Mouse (Mus musculus): Measurements from ENCODE around the gene Arhgef19. TPM values are rescaled to one million over a fixed set of nuclear protein-coding genes. Genes with fewer than 3 reads are reported as not detected.

The Arhgef19 gene
- total RNA-seq, 2 experiments from 2014 or later: 17.9 to 21.2 TPM

DNA sequence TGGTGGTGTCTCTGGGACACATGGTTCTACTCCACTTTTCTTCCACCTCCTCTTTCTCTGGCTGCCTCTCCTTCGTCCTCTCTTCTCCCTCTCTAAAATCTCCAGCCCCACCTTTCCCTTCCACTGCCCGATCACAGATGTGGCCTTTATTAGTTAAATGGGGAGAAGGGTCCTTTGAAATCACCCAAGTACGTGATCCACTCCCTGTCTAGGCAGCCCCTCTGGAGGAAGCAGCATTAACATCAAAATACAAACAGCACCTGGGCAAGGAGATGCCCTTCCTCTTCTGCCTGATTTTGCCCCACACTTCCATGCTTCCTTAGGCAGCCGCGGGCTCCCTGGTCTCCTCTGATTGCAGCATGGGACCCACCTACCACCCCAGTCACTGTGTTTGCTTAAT, 43.3 kb downstream of the Arhgef19 start:
- no peak for DNase-seq (ENCODE audit: low spot score in 2 of 2)

DNA sequence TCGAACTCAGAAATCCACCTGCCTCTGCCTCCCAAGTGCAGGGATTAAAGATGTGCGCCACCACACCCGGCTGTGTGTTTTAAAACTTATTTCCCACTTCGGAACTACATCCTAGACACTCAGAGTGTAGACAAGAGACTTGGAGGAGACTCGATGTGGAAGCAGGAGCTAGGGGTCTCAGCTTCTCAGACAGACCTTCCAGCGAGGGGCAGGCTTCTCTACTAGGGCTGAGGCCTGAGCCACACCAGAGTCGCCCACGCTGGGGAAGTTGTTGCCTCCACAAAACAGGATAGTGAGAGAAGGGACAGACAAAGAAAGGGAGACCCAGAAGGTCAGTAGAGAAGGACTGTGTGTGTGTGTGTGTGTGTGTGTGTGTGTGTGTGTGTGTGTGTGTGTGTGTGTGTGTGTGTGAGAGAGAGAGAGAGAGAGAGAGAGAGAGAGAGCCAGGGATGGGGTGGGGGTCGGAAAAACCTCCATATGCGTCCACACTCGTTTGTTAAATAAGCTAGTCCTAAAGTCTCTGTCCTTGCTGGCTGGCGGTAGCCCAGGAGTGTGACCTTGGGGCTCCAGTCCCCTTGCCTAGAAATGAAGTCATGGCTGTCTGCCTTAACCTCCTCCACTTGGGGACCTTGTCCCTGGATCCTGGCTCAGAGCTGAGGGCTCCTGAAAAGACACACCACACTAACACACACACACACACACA, 44.0 kb downstream of the Arhgef19 start:
- no peak for DNase-seq (ENCODE audit: low spot score in 2 of 2)

DNA sequence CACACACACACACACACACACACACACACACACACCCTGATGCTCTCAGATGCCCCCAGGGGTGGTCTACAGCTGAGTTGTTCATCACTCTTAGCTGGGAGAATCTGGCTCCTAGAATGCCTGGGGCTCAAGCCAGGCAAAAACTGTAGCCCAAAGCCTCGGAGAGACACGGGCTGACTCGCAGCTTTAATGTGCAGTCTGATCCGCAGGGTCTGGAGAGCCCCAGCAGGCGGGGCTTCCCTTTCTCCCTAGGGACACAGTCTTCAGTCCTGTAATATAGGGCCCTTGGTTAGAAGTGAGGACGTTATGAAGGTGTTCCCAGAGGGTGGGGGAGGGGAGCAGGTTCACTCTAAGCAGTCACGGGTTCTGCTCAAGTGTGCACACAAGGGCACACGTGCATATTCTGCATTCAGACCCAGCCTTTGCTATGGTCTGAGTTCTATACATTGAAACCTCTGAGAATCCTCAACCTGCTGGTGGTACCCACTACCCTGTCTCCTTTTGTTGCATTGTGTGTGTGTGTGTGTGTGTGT, 44.6 kb downstream of the Arhgef19 start:
- DNase-seq (ENCODE audit: low spot score in 2 of 2): no peak

- no peak for DNase-seq (ENCODE audit: low spot score in 2 of 2)
These were observed 45.2 kb downstream of the Arhgef19 start for GRCm38 (mm10) chr4:141284486-141284885.

GRCm38 (mm10) chr4:141285128-141285527, 45.8 kb downstream of the Arhgef19 start:
- no peak for DNase-seq (ENCODE audit: low spot score in 2 of 2)

DNA sequence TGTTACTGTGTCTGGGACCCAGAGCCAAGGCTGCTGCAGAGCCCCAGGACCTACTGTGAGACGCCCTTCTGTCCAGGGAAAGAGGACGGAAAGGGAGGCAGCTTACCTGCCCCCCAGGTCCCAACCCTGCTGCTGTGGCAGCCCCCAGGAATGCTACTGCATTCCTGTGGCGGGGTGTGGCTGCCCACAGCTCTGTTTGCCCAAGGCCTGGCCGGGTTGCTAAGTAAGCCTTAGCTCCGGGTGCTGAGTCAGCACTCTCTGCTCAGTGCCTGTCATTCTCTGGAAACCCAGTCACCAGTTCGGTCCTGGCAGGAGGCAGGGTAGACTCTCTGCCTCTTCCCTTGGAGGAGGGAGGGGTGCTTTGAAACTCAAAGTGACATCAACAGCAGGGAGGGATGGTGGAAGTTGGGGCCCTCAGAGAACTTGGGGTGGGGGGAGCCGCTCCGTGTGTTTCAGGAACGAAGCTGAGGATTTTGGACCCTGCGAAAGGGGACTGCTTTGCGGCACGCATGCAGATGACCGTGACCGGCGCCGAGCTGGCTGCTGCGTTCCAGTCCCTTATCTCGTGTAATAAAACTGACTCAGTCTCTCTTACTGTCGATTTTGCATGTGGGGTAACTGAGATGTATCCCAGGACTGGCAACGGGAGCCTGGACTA, 47.7 kb downstream of the Arhgef19 start:
- DNase-seq (ENCODE audit: low spot score in 2 of 2): no peak

DNA sequence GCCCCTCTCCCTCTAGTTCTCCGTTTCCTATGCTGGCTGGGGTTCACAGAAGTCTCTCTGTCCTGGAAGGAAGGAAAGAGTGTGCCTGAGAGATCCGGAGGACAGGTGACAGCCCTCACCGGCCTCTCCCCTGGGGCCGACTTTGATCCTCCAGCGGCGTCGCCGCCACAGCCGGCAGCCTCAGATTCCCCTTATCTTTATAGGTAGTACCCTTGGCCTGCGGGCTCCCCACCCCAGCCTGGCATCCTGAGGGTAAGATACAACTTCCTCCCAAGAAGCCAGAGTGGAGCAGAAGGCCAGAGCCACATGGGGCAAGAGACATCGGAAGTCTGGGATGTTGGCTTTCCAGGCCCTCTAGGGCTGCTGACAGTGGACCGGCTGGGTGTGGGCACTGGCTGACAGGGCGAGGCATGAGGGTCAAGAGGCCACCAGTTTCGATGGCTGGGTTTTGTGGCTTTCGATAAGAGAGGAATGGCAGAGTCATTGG, 48.3 kb downstream of the Arhgef19 start:
- no peak for DNase-seq (ENCODE audit: low spot score in 2 of 2)

GRCm38 (mm10) chr4:141288152-141288551, 48.9 kb downstream of the Arhgef19 start:
- DNase-seq (ENCODE audit: low spot score in 2 of 2): no peak

- no peak for DNase-seq (ENCODE audit: low spot score in 2 of 2)
These were observed 52.5 kb downstream of the Arhgef19 start for GRCm38 (mm10) chr4:141291571-141292375.

DNA sequence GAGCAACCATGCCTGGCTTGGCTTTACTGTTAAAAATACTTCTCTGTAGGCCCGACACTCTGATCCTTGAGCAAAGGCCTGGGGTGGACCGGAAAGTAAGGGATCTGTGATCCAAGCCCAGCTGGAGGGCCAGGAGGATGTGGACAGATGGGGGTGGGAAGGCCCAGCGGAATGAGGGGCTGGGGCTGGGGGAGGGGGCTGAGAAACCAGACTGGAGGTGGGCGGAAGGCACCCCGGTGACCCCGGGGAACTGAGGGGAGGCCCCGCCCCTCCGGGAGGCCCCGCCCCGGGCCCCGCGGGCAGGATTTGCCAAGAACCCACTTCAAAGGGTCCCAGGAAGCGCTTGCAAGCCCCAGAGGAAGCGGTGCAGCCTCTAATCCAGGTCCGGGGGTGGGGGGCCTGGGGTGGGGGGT, 56.5 kb downstream of the Arhgef19 start:
- DNase-seq (ENCODE audit: low spot score in 2 of 2): no peak

- DNase-seq (ENCODE audit: low spot score in 2 of 2): no peak
These were observed 58.6 kb downstream of the Arhgef19 start for GRCm38 (mm10) chr4:141297934-141298333.

DNA sequence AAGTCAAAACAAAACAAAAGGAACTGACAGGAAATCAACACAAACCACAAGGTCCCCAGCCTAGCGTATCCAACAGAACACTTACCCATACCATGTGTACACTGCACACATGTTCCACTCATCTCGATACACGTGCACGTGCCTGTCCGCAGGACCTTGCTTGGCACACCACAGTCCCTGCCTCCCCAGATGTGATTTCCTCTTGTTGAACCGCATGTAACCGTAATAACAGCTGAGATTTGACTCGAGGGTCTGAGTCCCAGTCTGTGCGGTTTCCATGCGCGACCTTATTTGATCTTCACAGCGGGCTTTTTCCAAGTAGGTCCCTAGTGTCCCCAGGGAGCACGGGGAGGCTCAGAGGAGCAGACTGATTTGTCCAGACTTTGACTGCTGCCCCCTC, 60.1 kb downstream of the Arhgef19 start:
- DNase-seq (ENCODE audit: low spot score in 2 of 2): no peak

DNA sequence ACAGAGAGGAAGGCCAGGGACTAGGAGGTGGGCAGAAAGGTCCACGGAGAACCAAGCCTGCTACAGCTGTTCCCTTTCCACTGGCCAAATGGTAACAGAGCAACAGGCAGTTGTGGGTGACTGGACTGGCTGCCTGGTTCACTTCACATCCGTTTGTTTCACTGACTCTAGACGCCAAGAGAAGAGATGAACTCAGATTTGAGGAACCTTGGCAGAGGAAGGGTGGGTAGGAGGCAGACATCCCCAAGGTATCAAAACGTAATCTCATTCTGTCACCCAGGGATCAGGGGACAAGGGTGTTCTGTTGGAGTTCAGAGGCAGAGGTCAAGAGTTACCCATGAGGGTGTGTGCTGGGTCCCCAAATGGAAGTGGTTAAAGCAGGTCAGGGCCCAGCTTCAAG, 60.9 kb downstream of the Arhgef19 start:
- no peak for DNase-seq (ENCODE audit: low spot score in 2 of 2)

DNA sequence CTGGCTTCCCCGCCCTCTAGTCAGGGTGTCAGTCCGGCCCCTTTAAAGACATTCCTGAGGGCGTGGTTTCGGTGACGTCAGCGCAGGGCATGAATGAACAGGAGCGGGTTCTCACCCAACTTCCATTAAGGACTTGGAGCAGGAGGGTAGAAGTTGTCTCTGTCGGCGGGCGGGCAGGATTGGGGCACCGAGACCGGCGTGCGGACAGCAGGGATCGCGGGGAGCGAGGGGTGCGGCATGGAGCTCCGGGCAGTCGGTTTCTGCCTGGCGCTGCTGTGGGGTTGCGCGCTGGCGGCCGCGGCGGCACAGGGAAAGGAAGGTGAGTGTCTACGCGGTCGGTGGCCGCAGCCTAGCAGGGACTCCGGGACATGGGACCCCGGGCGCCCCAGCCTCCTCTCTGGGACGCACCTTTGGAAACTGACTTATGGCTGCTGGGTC, 61.8 kb downstream of the Arhgef19 start, which contains the start of gene Epha2:
Epha2 (plus strand) TSS at position 125 of the 438 bp plus-strand sequence.
- DNase-seq (ENCODE audit: low spot score in 2 of 2): peak; percentile 66 to 69

DNA sequence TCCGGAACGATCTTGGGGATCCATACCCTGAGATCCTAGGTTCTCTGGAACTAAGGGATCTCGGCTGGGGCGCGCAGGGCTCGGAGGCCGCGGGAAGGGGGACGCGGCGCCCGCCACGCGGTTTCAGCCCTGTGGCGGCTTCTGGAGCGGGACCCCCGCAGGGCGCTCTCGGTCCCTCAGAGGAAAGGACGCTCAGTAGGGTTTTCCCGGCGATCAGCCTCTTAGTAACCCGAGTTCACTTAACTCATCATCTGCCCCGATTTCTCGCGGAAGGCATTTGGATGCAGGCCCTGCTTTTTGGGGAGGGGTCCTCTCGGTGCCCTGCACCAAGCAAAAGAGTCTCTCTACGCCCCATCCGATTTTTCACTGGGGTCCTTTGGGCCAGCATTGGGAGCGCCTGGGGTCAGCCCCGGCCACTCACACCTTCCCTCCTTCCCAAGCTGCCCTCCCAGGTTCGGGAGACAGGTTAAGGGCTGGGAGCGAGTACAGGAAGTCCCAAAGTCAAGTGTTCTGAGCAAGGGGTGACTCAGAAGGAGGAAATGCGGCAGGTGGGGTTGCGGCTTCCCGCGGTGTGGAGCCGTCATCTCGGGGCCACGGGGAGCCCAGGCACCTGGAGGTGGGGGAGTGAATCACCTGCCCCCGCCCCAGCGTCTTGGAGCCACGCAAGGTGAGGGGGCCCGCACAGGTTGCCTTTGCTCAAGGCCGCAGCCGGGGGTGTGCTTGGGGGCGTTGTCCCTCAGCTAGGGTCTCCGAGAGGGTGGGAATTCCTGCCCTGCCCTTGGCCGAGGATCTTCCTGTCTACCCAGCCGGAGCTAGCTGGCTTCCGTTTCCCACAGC, 62.5 kb downstream of the Arhgef19 start:
- no peak for DNase-seq (ENCODE audit: low spot score in 2 of 2)

DNA sequence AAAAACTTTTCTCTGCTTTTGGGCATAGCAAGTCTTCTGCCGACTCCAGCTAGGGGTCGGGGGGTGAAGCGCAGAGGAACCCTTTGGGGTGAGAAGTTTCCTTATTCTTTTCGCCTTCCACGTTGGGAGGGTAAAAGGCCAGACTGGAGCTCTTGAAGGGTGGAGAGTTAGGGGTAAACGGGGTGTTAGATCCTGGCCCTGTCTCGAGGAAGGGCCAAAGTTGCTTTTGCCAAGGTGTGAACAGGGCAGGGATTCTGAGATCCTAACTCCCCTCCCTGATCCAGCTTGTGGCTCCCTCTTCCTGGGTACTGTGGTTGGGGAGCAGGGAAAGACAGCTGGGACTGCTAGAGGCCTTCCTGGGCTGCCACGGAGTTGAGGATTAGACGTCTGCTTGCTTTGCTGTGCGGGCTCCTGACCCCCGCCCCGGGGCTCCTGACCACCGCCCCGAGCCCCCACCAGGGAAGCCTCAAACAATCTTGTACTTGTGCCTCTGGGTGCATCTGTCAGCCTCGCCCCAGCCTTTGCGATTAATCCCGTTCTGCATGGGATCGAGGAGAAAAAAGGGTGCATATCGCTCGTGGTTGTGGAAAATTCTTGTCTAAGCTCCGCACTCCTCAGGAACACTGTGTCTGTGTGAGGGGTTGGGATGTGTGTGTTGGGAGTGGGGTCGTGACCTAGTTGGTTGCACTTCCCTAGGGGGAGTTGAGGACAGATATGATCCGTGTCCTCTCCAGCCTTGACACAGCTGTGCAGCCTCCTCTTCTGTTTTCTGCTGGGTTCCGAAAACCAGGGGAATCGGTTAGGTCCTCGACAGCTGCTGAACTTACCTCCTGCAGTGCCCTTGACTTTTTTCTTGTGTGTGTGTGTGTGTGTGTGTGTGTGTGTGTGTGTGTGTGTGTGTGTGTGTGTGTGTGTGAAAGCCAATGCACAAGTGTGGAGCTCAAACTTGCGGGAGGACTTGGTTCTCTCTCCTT, 63.4 kb downstream of the Arhgef19 start:
- no peak for DNase-seq (ENCODE audit: low spot score in 2 of 2)

GRCm38 (mm10) chr4:141303402-141304222, 64.3 kb downstream of the Arhgef19 start:
- DNase-seq (ENCODE audit: low spot score in 2 of 2): no peak

DNA sequence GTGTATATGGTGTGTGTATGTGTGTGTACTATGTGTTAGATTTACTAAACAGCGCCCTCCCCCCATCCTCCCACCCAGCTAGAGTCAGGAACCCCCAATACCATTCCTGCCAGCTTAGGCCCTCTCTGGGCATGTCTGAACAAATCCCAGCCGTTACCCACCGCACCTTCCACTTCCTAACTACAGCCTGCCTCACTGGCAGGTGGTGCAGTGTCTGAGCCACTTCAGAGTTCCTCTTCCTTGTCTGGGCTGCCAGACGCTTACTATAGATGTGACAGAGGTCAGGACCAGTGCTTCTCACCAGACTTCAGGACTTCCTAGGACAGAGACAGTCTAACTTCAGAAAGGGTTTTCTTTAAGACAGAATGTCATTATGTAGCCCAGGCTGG, 64.9 kb downstream of the Arhgef19 start:
- DNase-seq (ENCODE audit: low spot score in 2 of 2): no peak
